Mouse (Mus musculus): ENCODE measurements at regions not wholly inside any gene's neighbourhood (a gene's known extent, or its start where the extent isn't known, plus 50 kb on each side); places are given as distances from the start of the nearest gene placed in this dataset.
"Not testable (repeated sequence)": the region's sequence is repeated elsewhere in the genome, so short reads cannot be mapped to it uniquely, and the experiment has no call there.

DNA sequence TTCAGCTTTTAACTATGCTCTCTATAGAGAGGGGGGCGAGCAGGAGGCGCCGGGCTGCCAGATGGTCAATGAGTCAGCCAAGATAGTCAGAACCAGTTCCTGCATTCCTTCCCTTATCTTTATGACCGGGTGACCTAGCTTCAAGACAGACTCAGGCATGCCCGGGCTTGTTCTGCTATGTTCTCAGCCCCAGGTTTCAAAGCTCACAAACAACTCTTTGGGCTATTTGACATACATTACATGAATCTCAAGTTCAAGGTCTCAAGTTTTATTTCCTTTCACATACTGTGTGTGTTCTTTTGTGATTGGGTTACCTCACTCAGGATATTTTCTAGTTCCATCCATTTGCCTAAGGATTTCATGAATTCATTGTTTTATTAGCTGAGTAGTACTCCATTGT lies 265.8 kb upstream of the Fmr1 start:
- H3K4me3 ChIP-seq; H3K27me3 ChIP-seq (ENCODE audit: control insufficient read depth, insufficient read depth, insufficient read length); H3K36me3 ChIP-seq (ENCODE audit: control insufficient read depth, insufficient read depth); H3K4me2 ChIP-seq (ENCODE audit: low read depth); H3K79me2 ChIP-seq (ENCODE audit: control insufficient read depth, insufficient read depth); H3ac ChIP-seq (ENCODE audit: control insufficient read depth, insufficient read length): not testable (repeated sequence)

DNA sequence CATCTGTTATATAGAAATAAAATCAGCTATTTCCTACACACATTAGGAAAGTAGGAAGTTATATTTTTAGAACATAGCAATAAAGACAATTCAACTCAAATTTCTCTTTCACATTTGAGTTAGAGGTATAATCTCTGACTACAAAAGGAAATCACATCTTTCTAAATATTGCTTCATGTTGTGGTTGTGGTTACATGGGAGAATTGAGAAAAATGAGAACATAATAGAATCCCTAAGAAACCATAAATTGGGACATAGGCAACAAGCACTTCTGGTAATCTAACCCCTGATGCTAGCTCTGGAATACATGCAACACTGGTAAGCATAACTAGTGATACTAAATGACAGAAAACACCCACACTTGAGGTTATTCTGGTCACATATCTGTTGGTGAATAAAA lies 256.1 kb upstream of the Fmr1 start:
- TF ChIP-seq CEBPB (IDR thresholded peaks at IDR 0.05; ENCODE audit: insufficient read depth, poor library complexity, severe bottlenecking) (peak; percentile 83), SRF (IDR thresholded peaks at IDR 0.05; ENCODE audit: control insufficient read depth, insufficient read length, low read depth) (no peak)
- no peak overlapping the region for H3K4me2 ChIP-seq (ENCODE audit: low read depth)
- no peaks in the 10 kb centered on the region for H3K36me3 ChIP-seq (ENCODE audit: control insufficient read depth, insufficient read depth)
- H3ac ChIP-seq (ENCODE audit: control insufficient read depth, insufficient read length): no peak overlapping the region
- no peak overlapping the region for H3K4me3 ChIP-seq
- no peaks in the 10 kb centered on the region for H3K79me2 ChIP-seq (ENCODE audit: control insufficient read depth, insufficient read depth)
- H3K27me3 ChIP-seq (ENCODE audit: control insufficient read depth, insufficient read depth, insufficient read length): no peaks in the 10 kb centered on the region

Measured in myocyte (in vitro differentiated cells).